Mouse (Mus musculus): Measurements from ENCODE around the gene Trmt44. TPM values are rescaled to one million over a fixed set of nuclear protein-coding genes. Genes with fewer than 3 reads are reported as not detected.

Gene Trmt44
- polyA plus RNA-seq, 1 experiment = 5.1 TPM

DNA sequence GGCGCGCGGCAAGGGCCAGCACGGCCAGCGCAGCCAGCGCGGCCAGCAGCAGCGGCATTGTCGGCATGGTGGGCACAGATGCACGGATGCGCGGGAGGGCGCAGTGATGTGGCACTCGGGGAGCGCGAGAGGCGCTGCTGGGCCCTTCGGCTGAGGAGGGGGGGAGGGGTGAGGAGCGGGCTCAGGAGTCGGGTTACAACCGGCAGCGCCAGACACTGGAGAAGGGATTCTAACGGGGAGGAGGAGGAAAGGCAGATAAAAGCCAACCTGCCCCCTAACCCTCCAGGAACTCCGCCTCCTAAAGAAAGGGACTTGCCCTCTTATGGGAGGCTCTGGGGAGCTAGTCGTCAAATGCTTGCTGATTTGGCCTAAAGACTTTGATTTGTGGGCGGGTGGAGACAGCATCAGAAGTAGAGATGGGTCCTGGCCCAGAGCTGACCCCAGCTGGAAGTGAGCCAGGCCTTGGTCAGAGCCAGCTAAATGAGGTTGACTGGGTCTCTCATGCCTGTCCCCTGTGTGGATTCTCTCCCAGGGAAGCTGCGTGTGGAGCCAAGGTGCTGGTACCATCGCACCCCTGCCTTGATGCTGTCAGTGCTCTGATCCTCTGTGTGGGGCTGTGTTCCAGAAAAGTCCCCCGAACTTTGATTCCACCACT is 49.3 kb downstream of the Trmt44 start, which contains the start of gene Cpz:
TSS of gene Cpz (minus strand) at position 230 of the 655 bp plus-strand sequence.
- Histone ChIP-seq H3K4me3 (no peak within 1 kb of the TSS), H3K4me2 (ENCODE audit: low read depth) (peak within 1 kb of the TSS; percentile 53), H3K27me3 (ENCODE audit: control insufficient read depth, insufficient read depth, insufficient read length) (peaks cover 4% of the 10 kb centered on the region), H3K36me3 (ENCODE audit: control insufficient read depth, insufficient read depth) (no peaks in the 10 kb centered on the region), H3ac (ENCODE audit: control insufficient read depth, insufficient read length) (no peak within 1 kb of the TSS), H3K79me2 (ENCODE audit: control insufficient read depth, insufficient read depth) (no peaks in the 10 kb centered on the region)
- peak in 1 of 3 experiments; percentile 13 for TF ChIP-seq MYOD1 (IDR thresholded peaks at IDR 0.05; ENCODE audit: control insufficient read depth in 1 of 3, insufficient read length in 2 of 3, low read depth in 2 of 3)
- no peak for TF ChIP-seq CEBPB (IDR thresholded peaks at IDR 0.05; ENCODE audit: insufficient read depth, poor library complexity, severe bottlenecking)

- peaks cover 4% of the 10 kb centered on the region for H3K27me3 ChIP-seq (ENCODE audit: control insufficient read depth, insufficient read depth, insufficient read length)
- TF ChIP-seq MYOD1 (IDR thresholded peaks at IDR 0.05; ENCODE audit: control insufficient read depth in 1 of 3, insufficient read length in 2 of 3, low read depth in 2 of 3) = no peak
- no peak for TF ChIP-seq POLR2A (IDR thresholded peaks at IDR 0.05; ENCODE audit: insufficient read length, low read depth)
- TF ChIP-seq REST (IDR thresholded peaks at IDR 0.05; ENCODE audit: insufficient read depth, insufficient read length) = no peak
- no peak for TF ChIP-seq SRF (IDR thresholded peaks at IDR 0.05; ENCODE audit: control insufficient read depth, insufficient read length, low read depth)
- TF ChIP-seq POLR2AphosphoS2 (IDR thresholded peaks at IDR 0.05; ENCODE audit: insufficient read length, low read depth) = no peak
- TF ChIP-seq TCF12 (IDR thresholded peaks at IDR 0.05; ENCODE audit: insufficient read depth, poor library complexity, severe bottlenecking) = no peak
- no peak for TF ChIP-seq TCF3 (IDR thresholded peaks at IDR 0.05; ENCODE audit: insufficient read length, low read depth)
- no peak for TF ChIP-seq MYOG (IDR thresholded peaks at IDR 0.05; ENCODE audit: control insufficient read depth in 1 of 3, insufficient read depth in 1 of 3, insufficient read length in 2 of 3, low read depth in 2 of 3)
- H3K4me2 ChIP-seq (ENCODE audit: low read depth) = no peak overlapping the region
- H3K79me2 ChIP-seq (ENCODE audit: control insufficient read depth, insufficient read depth) = no peaks in the 10 kb centered on the region
- no peak overlapping the region for H3ac ChIP-seq (ENCODE audit: control insufficient read depth, insufficient read length)
- H3K4me3 ChIP-seq = no peak overlapping the region
- H3K36me3 ChIP-seq (ENCODE audit: control insufficient read depth, insufficient read depth) = no peaks in the 10 kb centered on the region
Observed at GRCm38 (mm10) chr5:35524381-35524780, 50.5 kb downstream of the Trmt44 start.

GRCm38 (mm10) chr5:35523735-35524134 is 51.1 kb downstream of the Trmt44 start:
- TF ChIP-seq TCF3 (IDR thresholded peaks at IDR 0.05; ENCODE audit: insufficient read length, low read depth) (no peak), USF1 (IDR thresholded peaks at IDR 0.05; ENCODE audit: low read depth) (no peak), CEBPB (IDR thresholded peaks at IDR 0.05; ENCODE audit: insufficient read depth, poor library complexity, severe bottlenecking) (no peak)
- H3K79me2 ChIP-seq (ENCODE audit: control insufficient read depth, insufficient read depth) = no peaks in the 10 kb centered on the region
- peaks cover 4% of the 10 kb centered on the region for H3K27me3 ChIP-seq (ENCODE audit: control insufficient read depth, insufficient read depth, insufficient read length)
- no peak overlapping the region for H3K4me3 ChIP-seq
- H3ac ChIP-seq (ENCODE audit: control insufficient read depth, insufficient read length) = no peak overlapping the region
- no peaks in the 10 kb centered on the region for H3K36me3 ChIP-seq (ENCODE audit: control insufficient read depth, insufficient read depth)
- H3K4me2 ChIP-seq (ENCODE audit: low read depth) = no peak overlapping the region

DNA sequence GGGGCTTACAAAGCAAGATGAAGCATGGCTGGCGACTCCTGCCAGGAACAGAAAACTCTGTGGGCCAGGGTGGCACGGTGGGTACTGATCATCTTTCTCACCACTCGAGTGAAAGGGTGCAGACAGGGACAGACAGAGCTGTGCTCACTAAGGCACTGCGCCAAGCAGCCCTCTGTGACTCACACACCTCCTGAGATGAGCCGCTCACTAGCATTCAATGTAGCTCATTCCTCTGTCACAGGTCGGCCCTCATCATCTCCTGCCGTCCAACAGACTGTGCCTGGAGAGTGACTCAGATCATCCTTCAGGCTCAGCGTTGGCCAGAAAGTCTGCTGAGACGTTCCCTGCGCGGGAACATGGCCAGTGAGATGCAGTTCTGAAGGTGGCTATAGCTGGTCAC is 58.1 kb downstream of the Trmt44 start:
- Histone ChIP-seq H3K4me3 (no peak overlapping the region), H3K27me3 (ENCODE audit: control insufficient read depth, insufficient read depth, insufficient read length) (peaks cover 8% of the 10 kb centered on the region), H3K36me3 (ENCODE audit: control insufficient read depth, insufficient read depth) (no peaks in the 10 kb centered on the region), H3K4me2 (ENCODE audit: low read depth) (no peak overlapping the region), H3K79me2 (ENCODE audit: control insufficient read depth, insufficient read depth) (no peaks in the 10 kb centered on the region), H3ac (ENCODE audit: control insufficient read depth, insufficient read length) (no peak overlapping the region)
- TF ChIP-seq MYOG (IDR thresholded peaks at IDR 0.05; ENCODE audit: control insufficient read depth in 1 of 3, insufficient read depth in 1 of 3, insufficient read length in 2 of 3, low read depth in 2 of 3) (no peak), TCF3 (IDR thresholded peaks at IDR 0.05; ENCODE audit: insufficient read length, low read depth) (no peak), TCF12 (IDR thresholded peaks at IDR 0.05; ENCODE audit: insufficient read depth, poor library complexity, severe bottlenecking) (no peak), MAX (IDR thresholded peaks at IDR 0.05; ENCODE audit: low read depth) (no peak), CEBPB (IDR thresholded peaks at IDR 0.05; ENCODE audit: insufficient read depth, poor library complexity, severe bottlenecking) (no peak), REST (IDR thresholded peaks at IDR 0.05; ENCODE audit: insufficient read depth, insufficient read length) (no peak), POLR2A (IDR thresholded peaks at IDR 0.05; ENCODE audit: insufficient read length, low read depth) (no peak), E2F4 (IDR thresholded peaks at IDR 0.05; ENCODE audit: insufficient read depth) (no peak), SRF (IDR thresholded peaks at IDR 0.05; ENCODE audit: control insufficient read depth, insufficient read length, low read depth) (no peak), USF1 (IDR thresholded peaks at IDR 0.05; ENCODE audit: low read depth) (no peak), POLR2AphosphoS2 (IDR thresholded peaks at IDR 0.05; ENCODE audit: insufficient read length, low read depth) (no peak), MYOD1 (IDR thresholded peaks at IDR 0.05; ENCODE audit: control insufficient read depth in 1 of 3, insufficient read length in 2 of 3, low read depth in 2 of 3) (no peak)

- Histone ChIP-seq H3ac (ENCODE audit: control insufficient read depth, insufficient read length) (no peak overlapping the region), H3K27me3 (ENCODE audit: control insufficient read depth, insufficient read depth, insufficient read length) (peaks cover 44% of the 10 kb centered on the region), H3K4me3 (no peak overlapping the region), H3K79me2 (ENCODE audit: control insufficient read depth, insufficient read depth) (no peaks in the 10 kb centered on the region), H3K36me3 (ENCODE audit: control insufficient read depth, insufficient read depth) (no peaks in the 10 kb centered on the region), H3K4me2 (ENCODE audit: low read depth) (no peak overlapping the region)
- no peak for TF ChIP-seq MAX (IDR thresholded peaks at IDR 0.05; ENCODE audit: low read depth)
- no peak for TF ChIP-seq TCF12 (IDR thresholded peaks at IDR 0.05; ENCODE audit: insufficient read depth, poor library complexity, severe bottlenecking)
- no peak for TF ChIP-seq USF1 (IDR thresholded peaks at IDR 0.05; ENCODE audit: low read depth)
- TF ChIP-seq CEBPB (IDR thresholded peaks at IDR 0.05; ENCODE audit: insufficient read depth, poor library complexity, severe bottlenecking) = no peak
- TF ChIP-seq TCF3 (IDR thresholded peaks at IDR 0.05; ENCODE audit: insufficient read length, low read depth) = no peak
- no peak for TF ChIP-seq POLR2AphosphoS2 (IDR thresholded peaks at IDR 0.05; ENCODE audit: insufficient read length, low read depth)
- TF ChIP-seq REST (IDR thresholded peaks at IDR 0.05; ENCODE audit: insufficient read depth, insufficient read length) = no peak
- TF ChIP-seq POLR2A (IDR thresholded peaks at IDR 0.05; ENCODE audit: insufficient read length, low read depth) = no peak
- TF ChIP-seq MYOG (IDR thresholded peaks at IDR 0.05; ENCODE audit: control insufficient read depth in 1 of 3, insufficient read depth in 1 of 3, insufficient read length in 2 of 3, low read depth in 2 of 3) = no peak
- TF ChIP-seq MYOD1 (IDR thresholded peaks at IDR 0.05; ENCODE audit: control insufficient read depth in 1 of 3, insufficient read length in 2 of 3, low read depth in 2 of 3) = no peak
- no peak for TF ChIP-seq SRF (IDR thresholded peaks at IDR 0.05; ENCODE audit: control insufficient read depth, insufficient read length, low read depth)
- TF ChIP-seq E2F4 (IDR thresholded peaks at IDR 0.05; ENCODE audit: insufficient read depth) = no peak
Observed at GRCm38 (mm10) chr5:35510589-35510988, 64.3 kb downstream of the Trmt44 start.

Other genes with a start within 250 kb of the Trmt44 start
- gene Hmx1, start 186.0 kb downstream of the Trmt44 start, polyA plus RNA-seq (2012; fragmentation: generic; extraction: Trizol) = not detected
- gene Cpz, start 49.4 kb downstream of the Trmt44 start, polyA plus RNA-seq (2012; fragmentation: generic; extraction: Trizol) = 0.64 TPM
- 20.8 TPM for gene Acox3, start 8.0 kb upstream of the Trmt44 start, polyA plus RNA-seq (2012; fragmentation: generic; extraction: Trizol)
- 5.9 TPM for gene Htra3, start 104.7 kb upstream of the Trmt44 start, polyA plus RNA-seq (2012; fragmentation: generic; extraction: Trizol)
- gene Sh3tc1, start 164.9 kb upstream of the Trmt44 start, polyA plus RNA-seq (2012; fragmentation: generic; extraction: Trizol) = 0.26 TPM
- 11.9 TPM for gene Ablim2, start 182.8 kb upstream of the Trmt44 start, polyA plus RNA-seq (2012; fragmentation: generic; extraction: Trizol)